Mouse (Mus musculus): ENCODE data around the gene Gm10842. TPM values are rescaled to one million over a fixed set of nuclear protein-coding genes. Genes with fewer than 3 reads are reported as not detected.

Gm10842 gene
- polyA plus RNA-seq, 1 experiment from 2014 or later = not detected

GRCm38 (mm10) chr11:105181126-105181637 lies 34.5 kb downstream of the Gm10842 start:
- Histone ChIP-seq H3K9me3 (ENCODE audit: control insufficient read depth, low read length) (no peaks in the 10 kb centered on the region), H3K27ac (replicated peaks; ENCODE audit: low read depth, low read length) (peak overlapping the region; percentile 94), H3K4me1 (ENCODE audit: control insufficient read depth, insufficient read depth, low read length) (peaks cover 12% of the 10 kb centered on the region; the same call in 1 of the 2 replicates), H3K4me2 (ENCODE audit: low read depth, low read length) (peak overlapping the region; percentile 90), H3K27me3 (replicated peaks; ENCODE audit: control insufficient read depth, insufficient read depth, low read length) (no peaks in the 10 kb centered on the region), H3K9ac (ENCODE audit: low read depth, low read length) (peak overlapping the region; percentile 99), H3K4me3 (ENCODE audit: low read depth, low read length) (peak overlapping the region; percentile 94), H3K36me3 (ENCODE audit: control insufficient read depth, insufficient read depth, low read length) (peaks cover 26% of the 10 kb centered on the region)
- 0% methylated on average over 10 of the region's 60 CpGs for WGBS
- peak; percentile 97 for DNase-seq (ENCODE audit: low spot score)
- peak; percentile 98 for ATAC-seq (ENCODE audit: low read depth)

- Histone ChIP-seq H3K9me3 (ENCODE audit: control insufficient read depth, low read length) (no peaks in the 10 kb centered on the region), H3K4me1 (ENCODE audit: control insufficient read depth, insufficient read depth, low read length) (peaks cover 12% of the 10 kb centered on the region; the same call in 1 of the 2 replicates), H3K27me3 (replicated peaks; ENCODE audit: control insufficient read depth, insufficient read depth, low read length) (no peaks in the 10 kb centered on the region), H3K27ac (replicated peaks; ENCODE audit: low read depth, low read length) (peak overlapping the region; percentile 94), H3K9ac (ENCODE audit: low read depth, low read length) (peak overlapping the region; percentile 99), H3K4me2 (ENCODE audit: low read depth, low read length) (peak overlapping the region; percentile 68), H3K4me3 (ENCODE audit: low read depth, low read length) (peak overlapping the region; percentile 94), H3K36me3 (ENCODE audit: control insufficient read depth, insufficient read depth, low read length) (peaks cover 28% of the 10 kb centered on the region)
- ATAC-seq (ENCODE audit: low read depth) = peak; percentile 64
- DNase-seq (ENCODE audit: low spot score) = peak; percentile 20
- WGBS = 13% methylated on average over 29 of the region's 89 CpGs
Observed at GRCm38 (mm10) chr11:105181689-105182460, 35.2 kb downstream of the Gm10842 start.

GRCm38 (mm10) chr11:105182461-105182855 lies 35.8 kb downstream of the Gm10842 start:
- no peaks in the 10 kb centered on the region for H3K27me3 ChIP-seq (replicated peaks; ENCODE audit: control insufficient read depth, insufficient read depth, low read length)
- WGBS = 3% methylated on average over 4 of the region's 4 CpGs
- peaks cover 30% of the 10 kb centered on the region for H3K36me3 ChIP-seq (ENCODE audit: control insufficient read depth, insufficient read depth, low read length)
- peaks cover 12% of the 10 kb centered on the region; the same call in 1 of the 2 replicates for H3K4me1 ChIP-seq (ENCODE audit: control insufficient read depth, insufficient read depth, low read length)
- no peaks in the 10 kb centered on the region for H3K9me3 ChIP-seq (ENCODE audit: control insufficient read depth, low read length)
- peak overlapping the region; percentile 94 for H3K27ac ChIP-seq (replicated peaks; ENCODE audit: low read depth, low read length)
- peak overlapping the region; percentile 68 for H3K4me2 ChIP-seq (ENCODE audit: low read depth, low read length)
- peak overlapping the region; percentile 94 for H3K4me3 ChIP-seq (ENCODE audit: low read depth, low read length)
- DNase-seq (ENCODE audit: low spot score) (no peak), ATAC-seq (ENCODE audit: low read depth) (no peak)
- peak overlapping the region; percentile 99 for H3K9ac ChIP-seq (ENCODE audit: low read depth, low read length)

DNA sequence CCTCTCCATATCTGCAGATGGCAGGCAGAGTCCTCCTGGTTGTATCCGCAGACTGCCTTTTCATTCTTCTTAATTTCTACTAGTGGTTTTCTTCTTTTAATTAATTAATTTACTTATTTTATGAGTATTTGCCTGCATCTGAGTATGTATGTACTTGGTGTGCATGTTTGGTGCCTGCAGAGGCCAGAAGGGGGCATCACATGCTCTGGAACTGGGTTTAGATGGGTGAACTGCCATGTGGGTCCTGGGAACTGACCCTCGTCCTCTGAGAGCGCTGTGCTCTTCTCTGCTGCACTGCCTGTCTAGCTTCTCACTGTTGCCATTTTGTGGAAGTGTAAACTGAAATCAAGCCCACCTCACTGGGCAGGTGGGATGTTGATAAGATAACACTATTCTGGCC lies 38.0 kb downstream of the Gm10842 start:
- WGBS = 90% methylated on average over 3 of the region's 3 CpGs
- Histone ChIP-seq H3K27ac (replicated peaks; ENCODE audit: low read depth, low read length) (no peak overlapping the region), H3K9ac (ENCODE audit: low read depth, low read length) (no peak overlapping the region), H3K4me1 (ENCODE audit: control insufficient read depth, insufficient read depth, low read length) (peaks cover 9% of the 10 kb centered on the region; the same call in 1 of the 2 replicates), H3K4me2 (ENCODE audit: low read depth, low read length) (no peak overlapping the region), H3K4me3 (ENCODE audit: low read depth, low read length) (no peak overlapping the region), H3K9me3 (ENCODE audit: control insufficient read depth, low read length) (no peaks in the 10 kb centered on the region), H3K36me3 (ENCODE audit: control insufficient read depth, insufficient read depth, low read length) (peaks cover 31% of the 10 kb centered on the region), H3K27me3 (replicated peaks; ENCODE audit: control insufficient read depth, insufficient read depth, low read length) (no peaks in the 10 kb centered on the region)
- ATAC-seq (ENCODE audit: low read depth) (no peak), DNase-seq (ENCODE audit: low spot score) (no peak)

DNA sequence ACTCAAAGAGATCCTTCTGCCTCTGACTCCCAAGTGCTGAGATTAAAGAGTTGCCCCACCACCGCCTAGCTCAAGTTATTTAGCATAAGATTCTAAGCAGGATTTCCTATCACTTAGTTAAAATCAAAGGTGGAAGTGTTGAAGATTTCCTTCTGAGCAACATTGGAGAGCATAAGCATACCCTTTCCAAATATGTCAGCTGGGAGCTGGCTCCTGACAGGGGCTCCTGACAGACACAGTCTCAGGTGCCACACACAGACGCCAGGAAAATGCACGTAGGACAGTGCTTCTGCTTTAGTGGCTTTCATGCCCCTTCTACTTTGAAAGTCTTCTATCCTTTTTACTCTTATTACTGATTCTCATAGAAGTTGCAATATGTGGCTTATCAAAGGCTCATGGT lies 45.5 kb downstream of the Gm10842 start:
- Histone ChIP-seq H3K36me3 (ENCODE audit: control insufficient read depth, insufficient read depth, low read length) (peaks cover 24% of the 10 kb centered on the region), H3K27ac (replicated peaks; ENCODE audit: low read depth, low read length) (no peak overlapping the region), H3K27me3 (replicated peaks; ENCODE audit: control insufficient read depth, insufficient read depth, low read length) (no peaks in the 10 kb centered on the region), H3K9ac (ENCODE audit: low read depth, low read length) (no peak overlapping the region), H3K4me3 (ENCODE audit: low read depth, low read length) (no peak overlapping the region), H3K9me3 (ENCODE audit: control insufficient read depth, low read length) (no peaks in the 10 kb centered on the region), H3K4me2 (ENCODE audit: low read depth, low read length) (no peak overlapping the region), H3K4me1 (ENCODE audit: control insufficient read depth, insufficient read depth, low read length) (no peaks in the 10 kb centered on the region)
- WGBS = 91% methylated on average over 3 of the region's 3 CpGs
- DNase-seq (ENCODE audit: low spot score) (no peak), ATAC-seq (ENCODE audit: low read depth) (no peak)

Other genes with a start within 250 kb of the Gm10842 start
- gene Efcab3, start 83.3 kb upstream of the Gm10842 start, polyA plus RNA-seq (2014; fragmentation: Nextera tagmentation; extraction: Ambion mirVana) = not detected in 2 replicates
- gene Mettl2, start 20.5 kb upstream of the Gm10842 start, polyA plus RNA-seq (2014; fragmentation: Nextera tagmentation; extraction: Ambion mirVana) = 25.5 and 33.5 TPM in 2 replicates
- 26.3 and 30.4 TPM in 2 replicates for gene Tlk2, start 31.9 kb downstream of the Gm10842 start, polyA plus RNA-seq (2014; fragmentation: Nextera tagmentation; extraction: Ambion mirVana)
- 23.9 and 27.3 TPM in 2 replicates for gene Mrc2, start 145.8 kb downstream of the Gm10842 start, polyA plus RNA-seq (2014; fragmentation: Nextera tagmentation; extraction: Ambion mirVana)

Data from embryonic facial prominence, embryonic 14.5 days (tissue).